12 mouse cellular contexts compared by ENCODE assay signal in genomic region chr5:71127721-71128120, GRCm38 (mm10). TPM values are rescaled to one million over a fixed set of nuclear protein-coding genes. Genes with fewer than 3 reads are reported as not detected.
DNase-seq lines count a peak whose midpoint lies in the region; ATAC-seq lines count a peak whose summit lies in the region.
"Had no signal": no experiment of that assay in that cellular context is flagged by ENCODE, and none has a peak within 500 bp of the region (broad histone marks: within the 10 kb centered on the region; RNA-seq: fewer than 3 reads in every experiment).

No protein-coding gene starts in this region.

- H3K4me2 ChIP-seq in midbrain, embryonic 16.5 days (ENCODE audit: low read length), result no peak overlapping the region
- H3K4me2 ChIP-seq: embryonic facial prominence, embryonic 15.5 days had no signal

- no peak for ATAC-seq in midbrain, embryonic 16.5 days

- H3K4me3 ChIP-seq in midbrain, embryonic 16.5 days (ENCODE audit: low read depth, low read length), result no peak overlapping the region
- H3K4me3 ChIP-seq: embryonic facial prominence, embryonic 15.5 days; hindbrain, embryonic 10.5 days had no signal

- H3K9ac ChIP-seq in midbrain, embryonic 16.5 days (ENCODE audit: low read depth, low read length), result no peak overlapping the region
- H3K9ac ChIP-seq: embryonic facial prominence, embryonic 15.5 days had no signal

- WGBS in midbrain, embryonic 16.5 days, result 76% methylated on average over 3 of the region's 3 CpGs

- H3K27me3 ChIP-seq in midbrain, embryonic 16.5 days (ENCODE audit: control insufficient read depth, insufficient read depth, low read depth, low read length), result no peaks in the 10 kb centered on the region
- H3K27me3 ChIP-seq: embryonic facial prominence, embryonic 15.5 days had no signal

- H3K9me3 ChIP-seq in midbrain, embryonic 16.5 days (replicated peaks; ENCODE audit: control insufficient read depth, low read length, poor library complexity, severe bottlenecking), result no peaks in the 10 kb centered on the region
- H3K9me3 ChIP-seq: embryonic facial prominence, embryonic 15.5 days; hindbrain, embryonic 10.5 days had no signal

- H3K36me3 ChIP-seq in midbrain, embryonic 16.5 days (ENCODE audit: control insufficient read depth, insufficient read depth, low read length), result no peaks in the 10 kb centered on the region
- H3K36me3 ChIP-seq: embryonic facial prominence, embryonic 15.5 days; hindbrain, embryonic 10.5 days had no signal

- DNase-seq in adrenal gland, postnatal 10 days, result peak; percentile 10
- no peak for DNase-seq in adrenal gland, adult (ENCODE audit: inconsistent age in 2 of 2, low spot score in 1 of 2)
- DNase-seq in right cerebral cortex, adult 18-20 months, result peak; percentile 38
- DNase-seq in right cerebral cortex, postnatal 4 days, result no peak
- DNase-seq in layer of hippocampus, postnatal 14 days (ENCODE audit: low spot score in 2 of 2), result peak; percentile 11 to 37
- no peak for DNase-seq in testis, postnatal 10 days (ENCODE audit: low spot score)
- DNase-seq in c-Kit-positive CD71-positive TER-119-positive erythroid progenitor cells, embryonic 14.5 days (ENCODE audit: low spot score), result no peak
- DNase-seq: gastrocnemius, postnatal 36 days; lung, postnatal 10 days had no signal

- H3K27ac ChIP-seq in midbrain, embryonic 16.5 days (ENCODE audit: low read length), result no peak overlapping the region
- H3K27ac ChIP-seq: embryonic facial prominence, embryonic 15.5 days; hindbrain, embryonic 10.5 days had no signal

- H3K4me1 ChIP-seq in midbrain, embryonic 16.5 days (ENCODE audit: control insufficient read depth, insufficient read depth, low read length), result no peaks in the 10 kb centered on the region
- H3K4me1 ChIP-seq: embryonic facial prominence, embryonic 15.5 days; hindbrain, embryonic 10.5 days had no signal

RNA-seq across cellular contexts. Expression of gene Gabra2, which starts 32.1 kb away (rescaled TPM):
- under 1 TPM in 1 of 2 experiments, not detected in 1; 0.09 TPM for total RNA-seq in adrenal gland, postnatal 10 days (2021)
- total RNA-seq in layer of hippocampus, postnatal 14 days (2021), result 100 to 1,000 TPM; 125 to 128 TPM
- polyA plus RNA-seq in midbrain, embryonic 16.5 days (2015; fragmentation: Nextera tagmentation; extraction: Ambion mirVana), result 75.1 and 78.0 TPM in 2 replicates

Comparison
In these comparisons a context has a peak if more than half of its experiments do, and no peak if none do; other contexts are left out.
1. DNase-seq: peak in adrenal gland, postnatal 10 days (single experiment), right cerebral cortex, adult 18-20 months (single experiment) and layer of hippocampus, postnatal 14 days (2 of 2); none in adrenal gland, adult (0 of 2), right cerebral cortex, postnatal 4 days (single experiment), testis, postnatal 10 days (single experiment) and c-Kit-positive CD71-positive TER-119-positive erythroid progenitor cells, embryonic 14.5 days (single experiment).
2. RNA of gene Gabra2, which starts 32.1 kb away (total RNA-seq): 125 to 128 TPM in layer of hippocampus, postnatal 14 days; 0.09 TPM in adrenal gland, postnatal 10 days; every median in the first group is over 100 times any median in the second.